Mouse (Mus musculus): ENCODE results near the gene Dalrd3. TPM values are rescaled to one million over a fixed set of nuclear protein-coding genes. Genes with fewer than 3 reads are reported as not detected.

Dalrd3 gene
- total and polyA plus RNA-seq, 2 experiments from 2014 or later = 119 to 313 TPM

GRCm38 (mm10) chr9:108587571-108588180 is 18.0 kb downstream of the Dalrd3 start:
- WGBS = 4% methylated on average over 14 of the region's 14 CpGs
- Histone ChIP-seq H3K27me3 (ENCODE audit: insufficient read depth, low read length) (no peaks in the 10 kb centered on the region), H3K4me2 (ENCODE audit: low read depth, low read length, poor library complexity, severe bottlenecking) (peak overlapping the region; percentile 55), H3K4me1 (ENCODE audit: insufficient read depth, low read length) (peaks cover 28% of the 10 kb centered on the region), H3K27ac (ENCODE audit: low read depth, low read length) (peak overlapping the region; percentile 98), H3K4me3 (ENCODE audit: low read depth, low read length) (peak overlapping the region; percentile 19), H3K9ac (replicated peaks; ENCODE audit: low read length, poor library complexity, severe bottlenecking) (peak overlapping the region; percentile 50), H3K36me3 (ENCODE audit: insufficient read depth, low read length) (0 out of 2 replicates have a peak, but pooled peaks cover 4% of the 10 kb centered on the region), H3K9me3 (ENCODE audit: low read length) (no peaks in the 10 kb centered on the region)
- 0 out of 2 replicates have a peak, but pooled peaks have one; percentile 19 for TF ChIP-seq CTCF (IDR thresholded peaks at IDR 0.05)
- peak; percentile 96 for ATAC-seq (ENCODE audit: low FRiP score)
- peak; percentile 98 for DNase-seq (ENCODE audit: low spot score)

GRCm38 (mm10) chr9:108589229-108589628 is 19.5 kb downstream of the Dalrd3 start:
- H3K4me3 ChIP-seq (ENCODE audit: low read depth, low read length) = no peak overlapping the region
- no peaks in the 10 kb centered on the region for H3K36me3 ChIP-seq (ENCODE audit: insufficient read depth, low read length)
- no peaks in the 10 kb centered on the region for H3K9me3 ChIP-seq (ENCODE audit: low read length)
- H3K4me1 ChIP-seq (ENCODE audit: insufficient read depth, low read length) = peaks cover 28% of the 10 kb centered on the region
- no peak overlapping the region for H3K9ac ChIP-seq (replicated peaks; ENCODE audit: low read length, poor library complexity, severe bottlenecking)
- WGBS = 65% methylated on average over 5 of the region's 5 CpGs
- peak overlapping the region; percentile 98 for H3K27ac ChIP-seq (ENCODE audit: low read depth, low read length)
- no peak overlapping the region for H3K4me2 ChIP-seq (ENCODE audit: low read depth, low read length, poor library complexity, severe bottlenecking)
- TF ChIP-seq CTCF (IDR thresholded peaks at IDR 0.05) = peak; percentile 74
- DNase-seq (ENCODE audit: low spot score) (peak; percentile 71), ATAC-seq (ENCODE audit: low FRiP score) (peak; percentile 15; the same call in 1 of the 2 replicates)
- no peaks in the 10 kb centered on the region for H3K27me3 ChIP-seq (ENCODE audit: insufficient read depth, low read length)

GRCm38 (mm10) chr9:108591462-108591861 is 21.8 kb downstream of the Dalrd3 start:
- no peak for TF ChIP-seq CTCF (IDR thresholded peaks at IDR 0.05)
- no peak overlapping the region for H3K9ac ChIP-seq (replicated peaks; ENCODE audit: low read length, poor library complexity, severe bottlenecking)
- H3K27me3 ChIP-seq (ENCODE audit: insufficient read depth, low read length) = no peaks in the 10 kb centered on the region
- H3K4me1 ChIP-seq (ENCODE audit: insufficient read depth, low read length) = peaks cover 26% of the 10 kb centered on the region
- no peak overlapping the region for H3K4me3 ChIP-seq (ENCODE audit: low read depth, low read length)
- no peak for DNase-seq (ENCODE audit: low spot score)
- WGBS = 84% methylated on average over 4 of the region's 4 CpGs
- H3K27ac ChIP-seq (ENCODE audit: low read depth, low read length) = no peak overlapping the region
- no peaks in the 10 kb centered on the region for H3K36me3 ChIP-seq (ENCODE audit: insufficient read depth, low read length)
- ATAC-seq (ENCODE audit: low FRiP score) = no peak
- H3K9me3 ChIP-seq (ENCODE audit: low read length) = no peaks in the 10 kb centered on the region
- H3K4me2 ChIP-seq (ENCODE audit: low read depth, low read length, poor library complexity, severe bottlenecking) = no peak overlapping the region

GRCm38 (mm10) chr9:108594354-108594753 is 24.7 kb downstream of the Dalrd3 start:
- H3K9me3 ChIP-seq (ENCODE audit: low read length) = no peaks in the 10 kb centered on the region
- WGBS = 87% methylated on average over 3 of the region's 3 CpGs
- no peak overlapping the region for H3K4me3 ChIP-seq (ENCODE audit: low read depth, low read length)
- ATAC-seq (ENCODE audit: low FRiP score) = no peak
- no peak overlapping the region for H3K9ac ChIP-seq (replicated peaks; ENCODE audit: low read length, poor library complexity, severe bottlenecking)
- H3K4me2 ChIP-seq (ENCODE audit: low read depth, low read length, poor library complexity, severe bottlenecking) = no peak overlapping the region
- no peak overlapping the region for H3K27ac ChIP-seq (ENCODE audit: low read depth, low read length)
- no peaks in the 10 kb centered on the region for H3K4me1 ChIP-seq (ENCODE audit: insufficient read depth, low read length)
- no peaks in the 10 kb centered on the region for H3K27me3 ChIP-seq (ENCODE audit: insufficient read depth, low read length)
- no peak for TF ChIP-seq CTCF (IDR thresholded peaks at IDR 0.05)
- no peaks in the 10 kb centered on the region for H3K36me3 ChIP-seq (ENCODE audit: insufficient read depth, low read length)
- DNase-seq (ENCODE audit: low spot score) = no peak

- peak within 1 kb of the TSS; percentile 87 for H3K9ac ChIP-seq (replicated peaks; ENCODE audit: low read length, poor library complexity, severe bottlenecking)
- H3K4me3 ChIP-seq (ENCODE audit: low read depth, low read length) = peak within 1 kb of the TSS; percentile 74
- H3K27me3 ChIP-seq (ENCODE audit: insufficient read depth, low read length) = no peaks in the 10 kb centered on the region
- no peaks in the 10 kb centered on the region; the same call in 1 of the 2 replicates for H3K36me3 ChIP-seq (ENCODE audit: insufficient read depth, low read length)
- under 1% methylated on average over 62 of the region's 69 CpGs for WGBS
- no peaks in the 10 kb centered on the region for H3K9me3 ChIP-seq (ENCODE audit: low read length)
- ATAC-seq (ENCODE audit: low FRiP score) (peak; percentile 89), DNase-seq (ENCODE audit: low spot score) (peak; percentile 75)
- no peaks in the 10 kb centered on the region for H3K4me1 ChIP-seq (ENCODE audit: insufficient read depth, low read length)
- TF ChIP-seq CTCF (IDR thresholded peaks at IDR 0.05) = no peak
- H3K27ac ChIP-seq (ENCODE audit: low read depth, low read length) = peak within 1 kb of the TSS; percentile 85
- peak within 1 kb of the TSS; percentile 94 for H3K4me2 ChIP-seq (ENCODE audit: low read depth, low read length, poor library complexity, severe bottlenecking)
These were observed 27.5 kb downstream of the Dalrd3 start, which contains the start of gene P4htm for GRCm38 (mm10) chr9:108596998-108597764. P4htm (minus strand) TSS chr9:108597667.

Measured in midbrain, postnatal 0 days (tissue).